Mouse (Mus musculus): ENCODE results near the gene Arpin. TPM values are rescaled to one million over a fixed set of nuclear protein-coding genes. Genes with fewer than 3 reads are reported as not detected.

Gene Arpin
- polyA plus RNA-seq, 1 experiment = 2.9 TPM

- Histone ChIP-seq H3K4me1 (ENCODE audit: control insufficient read depth, insufficient read depth, insufficient read length) (peaks cover 2% of the 10 kb centered on the region; the same call in 1 of the 2 replicates), H3K27ac (ENCODE audit: insufficient read depth, low read length) (no peak within 1 kb of the TSS), H3K4me3 (ENCODE audit: extremely low read depth, insufficient read depth, insufficient read length) (peak within 1 kb of the TSS; percentile 67), H3K27me3 (ENCODE audit: control insufficient read depth, insufficient read depth, low read length) (no peaks in the 10 kb centered on the region), H3K36me3 (ENCODE audit: control insufficient read depth, insufficient read depth, low read length) (0 out of 2 replicates have a peak, but pooled peaks cover 2% of the 10 kb centered on the region)
- DNase-seq (ENCODE audit: low read depth in 1 of 2, low spot score in 2 of 2) = peak; percentile 73 to 79
- no peak for TF ChIP-seq CTCF (IDR thresholded peaks at IDR 0.05; ENCODE audit: extremely low read depth, insufficient read depth, insufficient read length, insufficient replicate concordance)
- peak; percentile 27; the same call in 1 of the 2 replicates for TF ChIP-seq POLR2A (IDR thresholded peaks at IDR 0.05; ENCODE audit: low read depth, low read length)
- WGBS = under 1% methylated on average over 34 of the region's 34 CpGs
Observed at GRCm38 (mm10) chr7:79920344-79920983, 14.7 kb downstream of the Arpin start, which contains the start of gene Ap3s2. TSS of gene Ap3s2 (minus strand) at chr7:79920649.

- no peak overlapping the region for H3K4me3 ChIP-seq (ENCODE audit: extremely low read depth, insufficient read depth, insufficient read length)
- no peaks in the 10 kb centered on the region for H3K27me3 ChIP-seq (ENCODE audit: control insufficient read depth, insufficient read depth, low read length)
- H3K4me1 ChIP-seq (ENCODE audit: control insufficient read depth, insufficient read depth, insufficient read length) = no peaks in the 10 kb centered on the region
- H3K36me3 ChIP-seq (ENCODE audit: control insufficient read depth, insufficient read depth, low read length) = peaks cover 13% of the 10 kb centered on the region
- no peak for TF ChIP-seq CTCF (IDR thresholded peaks at IDR 0.05; ENCODE audit: extremely low read depth, insufficient read depth, insufficient read length, insufficient replicate concordance)
- no peak for TF ChIP-seq POLR2A (IDR thresholded peaks at IDR 0.05; ENCODE audit: low read depth, low read length)
- WGBS = 88% methylated on average over 3 of the region's 3 CpGs
- no peak overlapping the region for H3K27ac ChIP-seq (ENCODE audit: insufficient read depth, low read length)
- no peak for DNase-seq (ENCODE audit: low read depth in 1 of 2, low spot score in 2 of 2)
Observed at GRCm38 (mm10) chr7:79914556-79914955, 20.6 kb downstream of the Arpin start.

GRCm38 (mm10) chr7:79907356-79907755 is 27.8 kb downstream of the Arpin start:
- Histone ChIP-seq H3K27me3 (ENCODE audit: control insufficient read depth, insufficient read depth, low read length) (no peaks in the 10 kb centered on the region), H3K36me3 (ENCODE audit: control insufficient read depth, insufficient read depth, low read length) (peaks cover 27% of the 10 kb centered on the region), H3K27ac (ENCODE audit: insufficient read depth, low read length) (no peak overlapping the region), H3K4me3 (ENCODE audit: extremely low read depth, insufficient read depth, insufficient read length) (no peak overlapping the region), H3K4me1 (ENCODE audit: control insufficient read depth, insufficient read depth, insufficient read length) (no peaks in the 10 kb centered on the region)
- DNase-seq (ENCODE audit: low read depth in 1 of 2, low spot score in 2 of 2) = no peak
- WGBS = 88% methylated on average over 2 of the region's 2 CpGs
- TF ChIP-seq CTCF (IDR thresholded peaks at IDR 0.05; ENCODE audit: extremely low read depth, insufficient read depth, insufficient read length, insufficient replicate concordance) (no peak), POLR2A (IDR thresholded peaks at IDR 0.05; ENCODE audit: low read depth, low read length) (no peak)

- no peak for DNase-seq (ENCODE audit: low read depth in 1 of 2, low spot score in 2 of 2)
- no peak for TF ChIP-seq POLR2A (IDR thresholded peaks at IDR 0.05; ENCODE audit: low read depth, low read length)
- no peak for TF ChIP-seq CTCF (IDR thresholded peaks at IDR 0.05; ENCODE audit: extremely low read depth, insufficient read depth, insufficient read length, insufficient replicate concordance)
- WGBS = 97% methylated on average over 3 of the region's 3 CpGs
Observed at GRCm38 (mm10) chr7:79906914-79907313, 28.2 kb downstream of the Arpin start.

GRCm38 (mm10) chr7:79905193-79905592 is 30.0 kb downstream of the Arpin start:
- H3K4me3 ChIP-seq (ENCODE audit: extremely low read depth, insufficient read depth, insufficient read length) = no peak overlapping the region
- TF ChIP-seq CTCF (IDR thresholded peaks at IDR 0.05; ENCODE audit: extremely low read depth, insufficient read depth, insufficient read length, insufficient replicate concordance) = no peak
- TF ChIP-seq POLR2A (IDR thresholded peaks at IDR 0.05; ENCODE audit: low read depth, low read length) = no peak
- 87% methylated on average over 4 of the region's 4 CpGs for WGBS
- no peak for DNase-seq (ENCODE audit: low read depth in 1 of 2, low spot score in 2 of 2)
- no peaks in the 10 kb centered on the region for H3K27me3 ChIP-seq (ENCODE audit: control insufficient read depth, insufficient read depth, low read length)
- peaks cover 28% of the 10 kb centered on the region for H3K36me3 ChIP-seq (ENCODE audit: control insufficient read depth, insufficient read depth, low read length)
- H3K4me1 ChIP-seq (ENCODE audit: control insufficient read depth, insufficient read depth, insufficient read length) = no peaks in the 10 kb centered on the region
- H3K27ac ChIP-seq (ENCODE audit: insufficient read depth, low read length) = no peak overlapping the region

More at GRCm38 (mm10) chr7:79906914-79907313, 28.2 kb downstream of the Arpin start:
- H3K4me1 ChIP-seq (ENCODE audit: control insufficient read depth, insufficient read depth, insufficient read length) = no peaks in the 10 kb centered on the region
- peaks cover 28% of the 10 kb centered on the region for H3K36me3 ChIP-seq (ENCODE audit: control insufficient read depth, insufficient read depth, low read length)
- H3K4me3 ChIP-seq (ENCODE audit: extremely low read depth, insufficient read depth, insufficient read length) = no peak overlapping the region
- H3K27ac ChIP-seq (ENCODE audit: insufficient read depth, low read length) = no peak overlapping the region
- H3K27me3 ChIP-seq (ENCODE audit: control insufficient read depth, insufficient read depth, low read length) = no peaks in the 10 kb centered on the region

- no peak for TF ChIP-seq POLR2A (IDR thresholded peaks at IDR 0.05; ENCODE audit: low read depth, low read length)
- no peak for TF ChIP-seq CTCF (IDR thresholded peaks at IDR 0.05; ENCODE audit: extremely low read depth, insufficient read depth, insufficient read length, insufficient replicate concordance)
- H3K4me1 ChIP-seq (ENCODE audit: control insufficient read depth, insufficient read depth, insufficient read length) = no peaks in the 10 kb centered on the region
- H3K4me3 ChIP-seq (ENCODE audit: extremely low read depth, insufficient read depth, insufficient read length) = no peak overlapping the region
- peaks cover 19% of the 10 kb centered on the region for H3K36me3 ChIP-seq (ENCODE audit: control insufficient read depth, insufficient read depth, low read length)
- no peaks in the 10 kb centered on the region for H3K27me3 ChIP-seq (ENCODE audit: control insufficient read depth, insufficient read depth, low read length)
- DNase-seq (ENCODE audit: low read depth in 1 of 2, low spot score in 2 of 2) = no peak
- no peak overlapping the region for H3K27ac ChIP-seq (ENCODE audit: insufficient read depth, low read length)
- 82% methylated on average over 8 of the region's 8 CpGs for WGBS
Observed at GRCm38 (mm10) chr7:79903160-79903792, 31.9 kb downstream of the Arpin start.

- no peak for DNase-seq (ENCODE audit: low read depth in 1 of 2, low spot score in 2 of 2)
- no peak overlapping the region for H3K27ac ChIP-seq (ENCODE audit: insufficient read depth, low read length)
- peaks cover 12% of the 10 kb centered on the region for H3K36me3 ChIP-seq (ENCODE audit: control insufficient read depth, insufficient read depth, low read length)
- no peaks in the 10 kb centered on the region for H3K27me3 ChIP-seq (ENCODE audit: control insufficient read depth, insufficient read depth, low read length)
- 87% methylated on average over 6 of the region's 6 CpGs for WGBS
- no peaks in the 10 kb centered on the region for H3K4me1 ChIP-seq (ENCODE audit: control insufficient read depth, insufficient read depth, insufficient read length)
- TF ChIP-seq POLR2A (IDR thresholded peaks at IDR 0.05; ENCODE audit: low read depth, low read length) (no peak), CTCF (IDR thresholded peaks at IDR 0.05; ENCODE audit: extremely low read depth, insufficient read depth, insufficient read length, insufficient replicate concordance) (no peak)
- H3K4me3 ChIP-seq (ENCODE audit: extremely low read depth, insufficient read depth, insufficient read length) = no peak overlapping the region
Observed at GRCm38 (mm10) chr7:79900753-79901152, 34.4 kb downstream of the Arpin start.
